31 mouse cellular contexts compared by ENCODE assay signal in genomic region chr11:73579871-73580270, GRCm38 (mm10). TPM values are rescaled to one million over a fixed set of nuclear protein-coding genes. Genes with fewer than 3 reads are reported as not detected.
DNase-seq lines count a peak whose midpoint lies in the region; TF ChIP-seq lines count a peak whose summit lies in the region.
"Had no signal": no experiment of that assay in that cellular context is flagged by ENCODE, and none has a peak within 500 bp of the region (broad histone marks: within the 10 kb centered on the region; RNA-seq: fewer than 3 reads in every experiment).

No protein-coding gene starts in this region.

- no peaks in the 10 kb centered on the region for H3K27me3 ChIP-seq in kidney, adult 2 months (replicated peaks; ENCODE audit: control insufficient read depth, insufficient read depth, low read length)
- H3K27me3 ChIP-seq: forebrain, embryonic 13.5 days; heart, embryonic 13.5 days; hindbrain, embryonic 13.5 days; intestine, embryonic 15.5 days had no signal

- H3K4me1 ChIP-seq in kidney, adult 2 months (ENCODE audit: control insufficient read depth, insufficient read depth, low read length), result no peaks in the 10 kb centered on the region
- H3K4me1 ChIP-seq: forebrain, embryonic 10.5 days; forebrain, embryonic 13.5 days; heart, embryonic 13.5 days; hindbrain, embryonic 13.5 days; intestine, embryonic 15.5 days had no signal

- TF ChIP-seq POLR2A in kidney, adult 2 months (IDR thresholded peaks at IDR 0.05; ENCODE audit: low read depth, low read length), result no peak

- DNase-seq in adrenal gland, adult (ENCODE audit: inconsistent age in 2 of 2, low spot score in 1 of 2), result peak; percentile 41 to 65
- DNase-seq in adrenal gland, postnatal 4 days (ENCODE audit: low spot score in 2 of 2), result no peak
- peak; percentile 4 for DNase-seq in kidney, adult 9 months
- DNase-seq in kidney, adult 2 months, result no peak
- DNase-seq in adrenal gland, adult 8-10 months, result peak; percentile 25
- peak; percentile 36 for DNase-seq in adrenal gland, postnatal 25 days
- DNase-seq in frontal cortex, postnatal 25 days (ENCODE audit: low spot score in 2 of 2), result no peak
- DNase-seq in frontal cortex, postnatal 14 days (ENCODE audit: low spot score in 2 of 2), result no peak
- DNase-seq: cerebellum, adult 18-20 months; cerebellum, adult 9-11 months; gastrocnemius, postnatal 25 days; heart, adult 18-20 months; heart, postnatal 4 days; kidney, adult 11 months had no signal

- no peak overlapping the region for H3K4me3 ChIP-seq in kidney, adult 2 months (ENCODE audit: insufficient read depth, low read depth, low read length)
- H3K4me3 ChIP-seq: forebrain, embryonic 10.5 days; forebrain, embryonic 13.5 days; heart, embryonic 13.5 days; hindbrain, embryonic 13.5 days; intestine, embryonic 15.5 days had no signal

- H3K36me3 ChIP-seq in kidney, adult 2 months (ENCODE audit: control insufficient read depth, insufficient read depth, low read length), result no peaks in the 10 kb centered on the region
- H3K36me3 ChIP-seq: forebrain, embryonic 10.5 days; heart, embryonic 13.5 days; hindbrain, embryonic 13.5 days; intestine, embryonic 15.5 days had no signal

- TF ChIP-seq CTCF in kidney, adult 2 months (conservative IDR thresholded peaks at IDR 0.05; ENCODE audit: insufficient read depth, insufficient read length, low read depth, low read length), result no peak

- H3K27ac ChIP-seq in kidney, adult 2 months (ENCODE audit: insufficient read depth, low read depth, low read length), result no peak overlapping the region
- H3K27ac ChIP-seq: forebrain, embryonic 10.5 days; forebrain, embryonic 13.5 days; heart, embryonic 13.5 days; hindbrain, embryonic 13.5 days; intestine, embryonic 15.5 days had no signal

RNA-seq across cellular contexts. Expression of gene Olfr385, which starts 12.9 kb away (rescaled TPM):
- total RNA-seq in adrenal gland, postnatal 4 days (2021), result not detected
- polyA plus RNA-seq in kidney, adult 2 months (2012; rRNA removed), result not detected in 2 replicates
- total RNA-seq in adrenal gland, adult 8-10 months (2022), result not detected
- total RNA-seq in adrenal gland, postnatal 25 days (2021), result not detected in 2 replicates
- total RNA-seq: ES-E14; gastrocnemius, adult 8-10 months; gastrocnemius, postnatal 25 days; heart, adult 18-20 months; heart, postnatal 14 days; heart, postnatal 4 days had no signal
- polyA plus RNA-seq: activated CD4-positive, CD25-positive, alpha-beta regulatory T cell, adult 4 months; brain, embryonic 14.5 days; embryonic facial prominence, embryonic 11.5 days; embryonic facial prominence, embryonic 14.5 days; forebrain, embryonic 10.5 days; forebrain, embryonic 13.5 days; forebrain, embryonic 16.5 days; gonadal fat pad, adult 2 months; heart, embryonic 13.5 days; heart, embryonic 16.5 days; hindbrain, embryonic 13.5 days; hindbrain, embryonic 16.5 days; intestine, embryonic 15.5 days; kidney, embryonic 14.5 days had no signal

RNA-seq across cellular contexts. Expression of gene Olfr384, which starts 18.5 kb away (rescaled TPM):
- not detected for total RNA-seq in adrenal gland, postnatal 4 days (2021)
- polyA plus RNA-seq in kidney, adult 2 months (2012; rRNA removed), result not detected in 2 replicates
- under 1 TPM in 1 of 4 experiments, not detected in 3; 0.31 TPM for total RNA-seq in adrenal gland, adult 8-10 months (2022)
- not detected in 2 replicates for total RNA-seq in adrenal gland, postnatal 25 days (2021)
- total RNA-seq: ES-E14; gastrocnemius, adult 8-10 months; gastrocnemius, postnatal 25 days; heart, adult 18-20 months; heart, postnatal 14 days; heart, postnatal 4 days had no signal
- polyA plus RNA-seq: activated CD4-positive, CD25-positive, alpha-beta regulatory T cell, adult 4 months; brain, embryonic 14.5 days; embryonic facial prominence, embryonic 11.5 days; embryonic facial prominence, embryonic 14.5 days; forebrain, embryonic 10.5 days; forebrain, embryonic 13.5 days; forebrain, embryonic 16.5 days; gonadal fat pad, adult 2 months; heart, embryonic 13.5 days; heart, embryonic 16.5 days; hindbrain, embryonic 13.5 days; hindbrain, embryonic 16.5 days; intestine, embryonic 15.5 days; kidney, embryonic 14.5 days had no signal

Comparison
In these comparisons a context has a peak if more than half of its experiments do, and no peak if none do; other contexts are left out.
1. DNase-seq: peak in adrenal gland, adult (2 of 2), kidney, adult 9 months (single experiment), adrenal gland, adult 8-10 months (single experiment) and adrenal gland, postnatal 25 days (single experiment); none in adrenal gland, postnatal 4 days (0 of 2), kidney, adult 2 months (single experiment), frontal cortex, postnatal 25 days (0 of 2) and frontal cortex, postnatal 14 days (0 of 2).